Mouse (Mus musculus): Measurements from ENCODE around the gene Lefty1.

DNA sequence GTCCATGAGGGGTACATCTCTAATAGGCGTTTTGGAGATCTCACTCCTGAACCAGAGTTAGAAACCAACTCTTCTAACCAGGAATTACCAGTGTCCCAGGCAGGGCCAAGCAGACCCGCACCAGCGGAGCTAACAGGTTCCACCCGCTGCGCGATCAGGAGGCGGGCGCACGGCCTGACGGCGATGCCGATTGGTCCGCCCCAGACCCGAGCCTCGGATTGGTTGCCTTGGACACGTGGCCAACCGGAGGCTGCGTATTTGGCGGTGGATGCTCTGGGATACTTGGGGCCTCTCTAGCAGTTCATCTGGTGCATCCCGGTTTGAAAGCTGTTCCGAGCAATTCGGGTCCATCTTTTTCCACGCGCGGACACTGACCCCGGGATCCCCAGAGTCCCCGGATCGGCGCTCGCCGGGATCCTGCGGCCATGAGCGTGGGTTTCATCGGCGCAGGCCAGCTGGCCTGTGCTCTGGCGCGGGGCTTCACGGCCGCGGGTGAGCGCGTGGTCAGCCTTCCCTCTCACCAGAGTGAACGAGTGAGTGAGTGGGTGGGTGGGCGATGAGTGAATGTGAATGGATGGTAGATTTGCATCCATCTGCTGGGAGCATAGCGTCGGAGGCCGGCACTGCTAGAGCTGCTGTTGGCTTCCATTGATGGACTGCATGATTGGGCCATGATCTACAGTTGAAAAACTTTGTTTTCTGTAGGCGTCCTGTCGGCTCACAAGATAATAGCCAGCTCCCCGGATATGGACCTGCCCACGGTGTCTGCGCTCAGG is 30.6 kb upstream of the Lefty1 start, which contains the start of gene Pycr2:
- peak; percentile 91; the same call in 1 of the 2 replicates for TF ChIP-seq POLR2A (IDR thresholded peaks at IDR 0.05; ENCODE audit: borderline replicate concordance, control insufficient read depth, low read depth, low read length)
- no peak for TF ChIP-seq CTCF (IDR thresholded peaks at IDR 0.05; ENCODE audit: control insufficient read depth, insufficient read depth, low read length)

All from bone marrow, adult 2 months (tissue).